Mouse (Mus musculus): ENCODE measurements around the gene Elovl2. TPM values are rescaled to one million over a fixed set of nuclear protein-coding genes. Genes with fewer than 3 reads are reported as not detected.
"Not testable (repeated sequence)": the region's sequence is repeated elsewhere in the genome, so short reads cannot be mapped to it uniquely, and the experiment has no call there.

The Elovl2 gene
- 6.1 and 7.2 TPM in 2 replicates for polyA plus RNA-seq (2015; fragmentation: Nextera tagmentation; extraction: Ambion mirVana)

GRCm38 (mm10) chr13:41220304-41220834 is at the start of gene Elovl2:
Elovl2 (minus strand) TSS chr13:41220405.
- Histone ChIP-seq H3K4me3 (replicated peaks; ENCODE audit: low read length) (peak within 1 kb of the TSS; percentile 60), H3K4me1 (ENCODE audit: control insufficient read depth, insufficient read depth, low read length) (no peaks in the 10 kb centered on the region), H3K27ac (ENCODE audit: low read length) (no peak within 1 kb of the TSS), H3K27me3 (ENCODE audit: control insufficient read depth, insufficient read depth, low read length) (no peaks in the 10 kb centered on the region), H3K9me3 (replicated peaks; ENCODE audit: control insufficient read depth, low read length) (0 out of 2 replicates have a peak, but pooled peaks cover 6% of the 10 kb centered on the region), H3K9ac (ENCODE audit: low read length) (peak within 1 kb of the TSS; percentile 68), H3K36me3 (ENCODE audit: control insufficient read depth, insufficient read depth, low read length) (no peaks in the 10 kb centered on the region), H3K4me2 (ENCODE audit: low read depth, low read length) (peak within 1 kb of the TSS; percentile 76)
- 1% methylated on average over 71 of the region's 77 CpGs for WGBS
- ATAC-seq (ENCODE audit: insufficient read depth, low FRiP score), result peak; percentile 94

GRCm38 (mm10) chr13:41267827-41268408 is 47.7 kb upstream of the Elovl2 start:
- no peak overlapping the region for H3K27ac ChIP-seq (ENCODE audit: low read length)
- no peak overlapping the region for H3K9ac ChIP-seq (ENCODE audit: low read length)
- 0 out of 2 replicates have a peak, but pooled peaks cover 4% of the 10 kb centered on the region for H3K36me3 ChIP-seq (ENCODE audit: control insufficient read depth, insufficient read depth, low read length)
- 56% methylated on average over 7 of the region's 7 CpGs for WGBS
- H3K27me3 ChIP-seq (ENCODE audit: control insufficient read depth, insufficient read depth, low read length), result no peaks in the 10 kb centered on the region
- no peaks in the 10 kb centered on the region for H3K4me1 ChIP-seq (ENCODE audit: control insufficient read depth, insufficient read depth, low read length)
- no peak overlapping the region for H3K4me2 ChIP-seq (ENCODE audit: low read depth, low read length)
- ATAC-seq (ENCODE audit: insufficient read depth, low FRiP score), result no peak
- H3K9me3 ChIP-seq (replicated peaks; ENCODE audit: control insufficient read depth, low read length), result no peaks in the 10 kb centered on the region; the same call in 1 of the 2 replicates
- no peak overlapping the region for H3K4me3 ChIP-seq (replicated peaks; ENCODE audit: low read length)

- WGBS, result 74% methylated on average over 5 of the region's 5 CpGs
- no peak overlapping the region for H3K4me3 ChIP-seq (replicated peaks; ENCODE audit: low read length)
- ATAC-seq (ENCODE audit: insufficient read depth, low FRiP score), result no peak
Observed at GRCm38 (mm10) chr13:41263304-41264006, 43.2 kb upstream of the Elovl2 start.

GRCm38 (mm10) chr13:41261617-41262016 is 41.4 kb upstream of the Elovl2 start:
- not testable (repeated sequence) for H3K27ac ChIP-seq (ENCODE audit: low read length); H3K4me2 ChIP-seq (ENCODE audit: low read depth, low read length); ATAC-seq (ENCODE audit: insufficient read depth, low FRiP score); H3K36me3 ChIP-seq (ENCODE audit: control insufficient read depth, insufficient read depth, low read length); H3K9ac ChIP-seq (ENCODE audit: low read length); H3K4me3 ChIP-seq (replicated peaks; ENCODE audit: low read length); H3K4me1 ChIP-seq (ENCODE audit: control insufficient read depth, insufficient read depth, low read length); H3K9me3 ChIP-seq (replicated peaks; ENCODE audit: control insufficient read depth, low read length); H3K27me3 ChIP-seq (ENCODE audit: control insufficient read depth, insufficient read depth, low read length)
- 86% methylated on average over 8 of the region's 8 CpGs for WGBS

More at GRCm38 (mm10) chr13:41263304-41264006, 43.2 kb upstream of the Elovl2 start:
- Histone ChIP-seq H3K4me2 (ENCODE audit: low read depth, low read length) (no peak overlapping the region), H3K4me1 (ENCODE audit: control insufficient read depth, insufficient read depth, low read length) (no peaks in the 10 kb centered on the region), H3K9me3 (replicated peaks; ENCODE audit: control insufficient read depth, low read length) (no peaks in the 10 kb centered on the region; the same call in 1 of the 2 replicates), H3K27me3 (ENCODE audit: control insufficient read depth, insufficient read depth, low read length) (no peaks in the 10 kb centered on the region), H3K9ac (ENCODE audit: low read length) (no peak overlapping the region), H3K27ac (ENCODE audit: low read length) (no peak overlapping the region), H3K36me3 (ENCODE audit: control insufficient read depth, insufficient read depth, low read length) (0 out of 2 replicates have a peak, but pooled peaks cover 4% of the 10 kb centered on the region)

GRCm38 (mm10) chr13:41257851-41258250 is 37.6 kb upstream of the Elovl2 start:
- no peaks in the 10 kb centered on the region; the same call in 1 of the 2 replicates for H3K36me3 ChIP-seq (ENCODE audit: control insufficient read depth, insufficient read depth, low read length)
- WGBS, result 83% methylated on average over 4 of the region's 4 CpGs
- H3K4me3 ChIP-seq (replicated peaks; ENCODE audit: low read length), result no peak overlapping the region
- no peak for ATAC-seq (ENCODE audit: insufficient read depth, low FRiP score)
- H3K27me3 ChIP-seq (ENCODE audit: control insufficient read depth, insufficient read depth, low read length), result no peaks in the 10 kb centered on the region
- no peaks in the 10 kb centered on the region for H3K4me1 ChIP-seq (ENCODE audit: control insufficient read depth, insufficient read depth, low read length)
- no peaks in the 10 kb centered on the region for H3K9me3 ChIP-seq (replicated peaks; ENCODE audit: control insufficient read depth, low read length)
- no peak overlapping the region for H3K9ac ChIP-seq (ENCODE audit: low read length)
- no peak overlapping the region for H3K27ac ChIP-seq (ENCODE audit: low read length)
- no peak overlapping the region for H3K4me2 ChIP-seq (ENCODE audit: low read depth, low read length)

- no peak overlapping the region for H3K4me2 ChIP-seq (ENCODE audit: low read depth, low read length)
- no peak overlapping the region for H3K9ac ChIP-seq (ENCODE audit: low read length)
- WGBS, result 84% methylated on average over 3 of the region's 3 CpGs
- H3K9me3 ChIP-seq (replicated peaks; ENCODE audit: control insufficient read depth, low read length), result no peaks in the 10 kb centered on the region
- ATAC-seq (ENCODE audit: insufficient read depth, low FRiP score), result no peak
- H3K4me1 ChIP-seq (ENCODE audit: control insufficient read depth, insufficient read depth, low read length), result 0 out of 2 replicates have a peak, but pooled peaks cover under 1% of the 10 kb centered on the region
- no peak overlapping the region for H3K27ac ChIP-seq (ENCODE audit: low read length)
- H3K36me3 ChIP-seq (ENCODE audit: control insufficient read depth, insufficient read depth, low read length), result no peaks in the 10 kb centered on the region; the same call in 1 of the 2 replicates
- H3K27me3 ChIP-seq (ENCODE audit: control insufficient read depth, insufficient read depth, low read length), result no peaks in the 10 kb centered on the region
- no peak overlapping the region for H3K4me3 ChIP-seq (replicated peaks; ENCODE audit: low read length)
Observed at GRCm38 (mm10) chr13:41256962-41257361, 36.8 kb upstream of the Elovl2 start.

- H3K4me2 ChIP-seq (ENCODE audit: low read depth, low read length), result no peak overlapping the region
- H3K4me3 ChIP-seq (replicated peaks; ENCODE audit: low read length), result no peak overlapping the region
- no peaks in the 10 kb centered on the region for H3K9me3 ChIP-seq (replicated peaks; ENCODE audit: control insufficient read depth, low read length)
- WGBS, result 80% methylated on average over 5 of the region's 5 CpGs
- H3K27me3 ChIP-seq (ENCODE audit: control insufficient read depth, insufficient read depth, low read length), result no peaks in the 10 kb centered on the region
- no peak for ATAC-seq (ENCODE audit: insufficient read depth, low FRiP score)
- H3K9ac ChIP-seq (ENCODE audit: low read length), result no peak overlapping the region
- peaks cover 9% of the 10 kb centered on the region; the same call in 1 of the 2 replicates for H3K4me1 ChIP-seq (ENCODE audit: control insufficient read depth, insufficient read depth, low read length)
- no peaks in the 10 kb centered on the region; the same call in 1 of the 2 replicates for H3K36me3 ChIP-seq (ENCODE audit: control insufficient read depth, insufficient read depth, low read length)
- H3K27ac ChIP-seq (ENCODE audit: low read length), result no peak overlapping the region
Observed at GRCm38 (mm10) chr13:41256126-41256525, 35.9 kb upstream of the Elovl2 start.

- no peak overlapping the region for H3K4me3 ChIP-seq (replicated peaks; ENCODE audit: low read length)
- H3K4me2 ChIP-seq (ENCODE audit: low read depth, low read length), result no peak overlapping the region
- no peak overlapping the region for H3K9ac ChIP-seq (ENCODE audit: low read length)
- 86% methylated on average over 7 of the region's 7 CpGs for WGBS
- H3K4me1 ChIP-seq (ENCODE audit: control insufficient read depth, insufficient read depth, low read length), result peaks cover 15% of the 10 kb centered on the region
- ATAC-seq (ENCODE audit: insufficient read depth, low FRiP score), result no peak
- H3K27ac ChIP-seq (ENCODE audit: low read length), result no peak overlapping the region
- no peaks in the 10 kb centered on the region for H3K27me3 ChIP-seq (ENCODE audit: control insufficient read depth, insufficient read depth, low read length)
- H3K9me3 ChIP-seq (replicated peaks; ENCODE audit: control insufficient read depth, low read length), result no peaks in the 10 kb centered on the region
- H3K36me3 ChIP-seq (ENCODE audit: control insufficient read depth, insufficient read depth, low read length), result no peaks in the 10 kb centered on the region; the same call in 1 of the 2 replicates
Observed at GRCm38 (mm10) chr13:41252736-41253135, 32.5 kb upstream of the Elovl2 start.

GRCm38 (mm10) chr13:41252141-41252540 is 31.9 kb upstream of the Elovl2 start:
- Histone ChIP-seq H3K4me1 (ENCODE audit: control insufficient read depth, insufficient read depth, low read length) (peaks cover 15% of the 10 kb centered on the region), H3K9ac (ENCODE audit: low read length) (no peak overlapping the region), H3K27ac (ENCODE audit: low read length) (peak overlapping the region; percentile 76), H3K9me3 (replicated peaks; ENCODE audit: control insufficient read depth, low read length) (no peaks in the 10 kb centered on the region), H3K4me3 (replicated peaks; ENCODE audit: low read length) (no peak overlapping the region), H3K36me3 (ENCODE audit: control insufficient read depth, insufficient read depth, low read length) (no peaks in the 10 kb centered on the region; the same call in 1 of the 2 replicates), H3K27me3 (ENCODE audit: control insufficient read depth, insufficient read depth, low read length) (no peaks in the 10 kb centered on the region), H3K4me2 (ENCODE audit: low read depth, low read length) (peak overlapping the region; percentile 82; the same call in 1 of the 2 replicates)
- peak; percentile 23; the same call in 1 of the 2 replicates for ATAC-seq (ENCODE audit: insufficient read depth, low FRiP score)
- WGBS, result 57% methylated on average over 6 of the region's 6 CpGs
